Mouse (Mus musculus): ENCODE results near the gene Utf1. TPM values are rescaled to one million over a fixed set of nuclear protein-coding genes. Genes with fewer than 3 reads are reported as not detected.

Utf1 gene
- polyA plus RNA-seq, 1 experiment from 2014 or later = 0.13 TPM

DNA sequence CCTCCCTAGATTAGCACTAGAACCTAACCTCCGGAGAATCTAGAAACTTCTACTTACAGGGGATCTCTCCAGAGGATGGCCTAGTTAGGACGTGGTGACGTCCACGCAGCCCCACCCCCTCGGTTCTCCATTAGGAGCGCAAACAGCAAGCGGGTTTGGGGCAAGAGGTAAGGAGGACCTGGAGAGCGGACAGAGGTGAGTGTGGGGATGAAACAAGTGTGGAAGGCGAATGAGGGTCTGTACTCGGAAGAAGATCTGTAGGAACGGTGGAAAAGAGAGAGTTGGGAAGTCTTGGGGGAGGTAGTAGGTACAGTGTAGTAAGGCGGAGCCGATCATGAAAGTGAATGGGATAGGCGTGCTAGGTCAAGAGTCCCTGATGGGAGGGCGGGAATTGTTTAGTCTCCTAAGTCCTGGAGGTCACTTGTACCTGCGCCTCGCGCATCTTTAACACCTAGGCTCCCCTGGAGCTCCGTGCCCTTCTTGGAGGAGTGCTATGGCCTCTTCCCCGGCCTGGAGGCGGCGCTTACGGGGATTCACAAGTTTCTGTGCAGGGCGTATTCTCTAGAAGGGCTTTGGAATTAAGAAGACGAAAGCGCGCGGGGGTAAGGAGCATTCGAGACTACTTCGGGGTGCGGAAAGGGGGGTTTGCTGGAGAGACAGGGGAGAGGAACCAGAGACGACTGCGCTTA, 6.8 kb downstream of the Utf1 start:
- Histone ChIP-seq H3K4me2 (ENCODE audit: low read depth, low read length) (peak overlapping the region; percentile 96), H3K9ac (ENCODE audit: low read length) (peak overlapping the region; percentile 69), H3K4me1 (replicated peaks; ENCODE audit: control insufficient read depth, insufficient read depth, low read length) (peaks cover 9% of the 10 kb centered on the region; the same call in 1 of the 2 replicates), H3K27ac (ENCODE audit: low read length) (peak overlapping the region; percentile 63), H3K27me3 (ENCODE audit: control insufficient read depth, insufficient read depth, low read depth, low read length) (peaks cover 24% of the 10 kb centered on the region), H3K36me3 (ENCODE audit: control insufficient read depth, insufficient read depth, low read length) (no peaks in the 10 kb centered on the region), H3K4me3 (ENCODE audit: low read length) (peak overlapping the region; percentile 72), H3K9me3 (ENCODE audit: control insufficient read depth, low read length) (no peaks in the 10 kb centered on the region)
- ATAC-seq (ENCODE audit: low read depth) = peak; percentile 82
- WGBS = under 1% methylated on average over 33 of the region's 33 CpGs

DNA sequence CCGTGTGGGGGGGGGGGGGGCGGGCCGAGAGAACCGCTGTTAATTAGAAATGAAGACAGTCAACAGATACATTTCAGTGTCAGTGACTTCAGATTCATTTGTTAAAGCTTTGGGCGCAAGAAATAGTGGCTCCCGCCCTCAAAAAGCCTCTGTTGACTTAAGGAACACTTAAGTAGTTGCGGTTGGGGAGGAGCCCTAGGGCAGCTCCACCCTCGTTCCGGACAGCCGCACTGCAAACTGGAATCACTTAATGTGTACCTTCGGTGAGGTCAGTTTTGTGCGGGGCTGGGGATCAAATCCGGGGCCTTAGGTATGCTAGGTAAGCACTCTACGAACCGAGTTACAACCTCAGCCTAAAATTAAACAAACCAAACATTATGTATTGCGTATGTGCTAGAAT, 7.5 kb downstream of the Utf1 start:
- ATAC-seq (ENCODE audit: low read depth) = peak; percentile 64

DNA sequence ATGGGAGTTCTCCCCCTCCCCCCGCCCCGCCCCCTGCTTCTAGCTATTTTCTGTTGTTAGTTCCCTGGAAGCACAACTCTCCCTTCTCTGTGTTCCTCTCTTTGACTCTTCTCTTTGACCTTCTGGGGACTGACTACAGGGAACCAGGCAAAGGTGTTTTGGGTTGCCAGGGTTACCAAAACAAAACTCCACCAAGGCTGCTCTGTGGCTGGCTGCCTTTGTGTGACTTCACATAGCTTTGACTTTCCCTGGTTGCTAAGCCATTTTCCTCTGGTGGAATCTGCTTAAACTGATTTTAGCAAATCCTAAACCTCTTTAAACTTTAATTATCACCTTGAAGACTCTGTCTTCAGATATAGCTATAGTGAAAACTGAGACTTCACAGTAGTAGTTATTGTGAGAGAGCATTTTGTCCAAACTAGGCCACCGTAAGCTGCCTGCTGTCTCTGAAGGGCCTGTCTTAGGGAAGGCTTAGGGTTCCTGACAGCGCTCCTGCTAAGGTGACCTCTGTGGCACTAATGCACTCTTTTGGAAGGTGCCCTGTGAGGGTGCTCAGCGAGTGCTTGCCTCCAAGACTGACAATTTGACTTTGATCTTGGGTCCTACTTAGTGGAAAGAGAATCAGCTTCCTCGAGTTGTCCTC, 8.5 kb downstream of the Utf1 start:
- Histone ChIP-seq H3K4me3 (ENCODE audit: low read length) (no peak overlapping the region), H3K9ac (ENCODE audit: low read length) (no peak overlapping the region), H3K27ac (ENCODE audit: low read length) (no peak overlapping the region), H3K36me3 (ENCODE audit: control insufficient read depth, insufficient read depth, low read length) (no peaks in the 10 kb centered on the region), H3K9me3 (ENCODE audit: control insufficient read depth, low read length) (no peaks in the 10 kb centered on the region), H3K27me3 (ENCODE audit: control insufficient read depth, insufficient read depth, low read depth, low read length) (peaks cover 9% of the 10 kb centered on the region), H3K4me2 (ENCODE audit: low read depth, low read length) (no peak overlapping the region), H3K4me1 (replicated peaks; ENCODE audit: control insufficient read depth, insufficient read depth, low read length) (peaks cover 9% of the 10 kb centered on the region; the same call in 1 of the 2 replicates)
- no peak for ATAC-seq (ENCODE audit: low read depth)
- WGBS = 61% methylated on average over 6 of the region's 6 CpGs

More for the DNA sequence above, 7.5 kb downstream of the Utf1 start:
- Histone ChIP-seq H3K4me2 (ENCODE audit: low read depth, low read length) (peak overlapping the region; percentile 96), H3K4me3 (ENCODE audit: low read length) (peak overlapping the region; percentile 72), H3K27ac (ENCODE audit: low read length) (no peak overlapping the region; the same call in 1 of the 2 replicates), H3K9me3 (ENCODE audit: control insufficient read depth, low read length) (no peaks in the 10 kb centered on the region), H3K36me3 (ENCODE audit: control insufficient read depth, insufficient read depth, low read length) (no peaks in the 10 kb centered on the region), H3K27me3 (ENCODE audit: control insufficient read depth, insufficient read depth, low read depth, low read length) (peaks cover 17% of the 10 kb centered on the region), H3K9ac (ENCODE audit: low read length) (peak overlapping the region; percentile 69), H3K4me1 (replicated peaks; ENCODE audit: control insufficient read depth, insufficient read depth, low read length) (peaks cover 9% of the 10 kb centered on the region; the same call in 1 of the 2 replicates)
- WGBS = 3% methylated on average over 14 of the region's 16 CpGs

DNA sequence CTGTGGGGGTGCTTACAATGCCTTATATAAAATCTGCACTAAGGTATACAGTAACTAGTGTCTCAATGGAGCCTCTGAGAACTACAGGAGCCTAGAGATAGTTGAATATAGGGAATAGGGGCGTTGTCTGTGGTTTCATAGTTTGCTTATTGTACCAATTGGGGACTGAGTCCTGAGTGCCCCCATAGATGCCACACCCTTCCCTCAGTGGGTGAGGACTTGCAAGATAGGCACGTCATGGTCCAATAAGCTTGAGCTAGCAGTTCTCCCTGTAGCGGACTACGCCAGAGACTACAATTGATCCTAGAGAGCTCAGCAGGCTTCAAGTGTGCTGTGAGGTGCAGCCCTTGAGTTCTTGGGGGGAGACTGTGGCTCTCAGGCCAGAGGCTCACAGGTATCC, 11.9 kb downstream of the Utf1 start:
- no peaks in the 10 kb centered on the region for H3K27me3 ChIP-seq (ENCODE audit: control insufficient read depth, insufficient read depth, low read depth, low read length)
- ATAC-seq (ENCODE audit: low read depth) = no peak

DNA sequence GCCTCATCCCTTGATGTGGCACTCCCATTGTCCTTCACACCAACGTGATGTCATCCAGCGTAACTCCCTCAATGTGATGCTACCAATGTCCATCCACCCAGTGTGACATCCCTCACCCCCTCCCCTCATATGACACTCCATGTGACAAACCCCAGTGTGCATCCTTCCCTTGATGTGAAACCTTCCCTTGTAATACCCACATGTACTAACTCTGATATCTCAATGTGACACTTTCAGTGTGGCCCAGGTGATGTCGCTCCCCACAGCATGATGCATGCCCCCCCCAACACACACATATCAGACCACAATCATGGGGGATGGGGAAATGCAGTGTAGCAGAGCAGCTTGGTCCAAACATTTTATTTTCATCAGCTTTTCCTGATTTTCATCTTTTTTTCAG, 13.1 kb downstream of the Utf1 start:
- no peaks in the 10 kb centered on the region for H3K36me3 ChIP-seq (ENCODE audit: control insufficient read depth, insufficient read depth, low read length)
- no peak overlapping the region for H3K27ac ChIP-seq (ENCODE audit: low read length)
- H3K9ac ChIP-seq (ENCODE audit: low read length) = no peak overlapping the region
- no peaks in the 10 kb centered on the region for H3K9me3 ChIP-seq (ENCODE audit: control insufficient read depth, low read length)
- ATAC-seq (ENCODE audit: low read depth) = no peak
- no peak overlapping the region for H3K4me3 ChIP-seq (ENCODE audit: low read length)
- WGBS = 70% methylated on average over 3 of the region's 3 CpGs
- no peak overlapping the region for H3K4me2 ChIP-seq (ENCODE audit: low read depth, low read length)
- H3K4me1 ChIP-seq (replicated peaks; ENCODE audit: control insufficient read depth, insufficient read depth, low read length) = peaks cover under 1% of the 10 kb centered on the region; the same call in 1 of the 2 replicates
- H3K27me3 ChIP-seq (ENCODE audit: control insufficient read depth, insufficient read depth, low read depth, low read length) = no peaks in the 10 kb centered on the region

More for the DNA sequence above, 11.9 kb downstream of the Utf1 start:
- Histone ChIP-seq H3K4me1 (replicated peaks; ENCODE audit: control insufficient read depth, insufficient read depth, low read length) (peaks cover 6% of the 10 kb centered on the region; the same call in 1 of the 2 replicates), H3K9ac (ENCODE audit: low read length) (no peak overlapping the region), H3K36me3 (ENCODE audit: control insufficient read depth, insufficient read depth, low read length) (no peaks in the 10 kb centered on the region), H3K9me3 (ENCODE audit: control insufficient read depth, low read length) (no peaks in the 10 kb centered on the region), H3K4me3 (ENCODE audit: low read length) (no peak overlapping the region), H3K4me2 (ENCODE audit: low read depth, low read length) (no peak overlapping the region), H3K27ac (ENCODE audit: low read length) (no peak overlapping the region)
- 84% methylated on average over 4 of the region's 4 CpGs for WGBS

DNA sequence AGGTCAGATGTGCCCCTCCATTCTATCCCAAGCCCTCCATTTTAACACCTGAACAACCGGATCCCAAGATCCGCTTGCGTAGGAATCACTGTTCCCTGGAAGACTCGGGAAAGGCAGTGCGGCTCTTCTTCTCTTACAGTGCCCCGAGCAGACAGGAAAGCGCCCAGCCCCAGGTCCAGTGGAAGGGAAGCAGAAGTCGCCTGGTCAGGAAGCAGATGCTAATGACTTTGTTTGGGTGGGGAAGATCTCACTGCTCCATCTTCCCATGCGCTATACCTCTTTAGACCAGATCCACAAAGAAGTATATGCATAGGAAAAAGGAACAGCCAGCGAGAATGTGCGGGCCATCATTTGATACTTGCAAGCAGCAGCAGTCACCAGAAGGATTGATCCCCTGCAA, 13.8 kb downstream of the Utf1 start:
- WGBS = 42% methylated on average over 11 of the region's 11 CpGs
- H3K9ac ChIP-seq (ENCODE audit: low read length) = no peak overlapping the region

DNA sequence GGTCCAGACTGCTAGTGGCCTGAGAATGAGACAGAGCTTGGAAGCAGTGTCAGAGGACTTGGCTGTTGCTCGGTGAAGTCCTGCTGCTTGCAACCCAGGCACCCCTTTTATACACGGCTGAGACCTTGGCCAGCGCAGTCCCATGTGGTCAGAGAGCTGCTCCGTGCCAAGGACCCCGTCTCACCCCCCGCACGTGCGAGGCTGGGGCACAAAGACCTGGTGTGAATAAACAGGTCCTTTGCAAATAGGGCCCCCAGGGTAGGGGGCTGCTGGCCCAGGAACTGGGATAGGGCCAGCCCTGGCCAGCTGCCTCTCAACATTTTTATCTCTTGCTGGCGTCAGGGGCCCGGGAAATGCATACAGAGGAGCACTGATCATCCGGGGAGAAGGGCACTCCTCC, 14.4 kb downstream of the Utf1 start:
- Histone ChIP-seq H3K9me3 (ENCODE audit: control insufficient read depth, low read length) (no peaks in the 10 kb centered on the region), H3K4me2 (ENCODE audit: low read depth, low read length) (no peak overlapping the region), H3K4me3 (ENCODE audit: low read length) (no peak overlapping the region), H3K27me3 (ENCODE audit: control insufficient read depth, insufficient read depth, low read depth, low read length) (no peaks in the 10 kb centered on the region), H3K36me3 (ENCODE audit: control insufficient read depth, insufficient read depth, low read length) (no peaks in the 10 kb centered on the region), H3K27ac (ENCODE audit: low read length) (no peak overlapping the region), H3K9ac (ENCODE audit: low read length) (no peak overlapping the region), H3K4me1 (replicated peaks; ENCODE audit: control insufficient read depth, insufficient read depth, low read length) (no peaks in the 10 kb centered on the region; the same call in 1 of the 2 replicates)
- WGBS = 14% methylated on average over 11 of the region's 11 CpGs
- 0 out of 2 replicates have a peak, but pooled peaks have one; percentile 13 for ATAC-seq (ENCODE audit: low read depth)

More for the DNA sequence above, 13.8 kb downstream of the Utf1 start:
- H3K27ac ChIP-seq (ENCODE audit: low read length) = no peak overlapping the region
- H3K4me2 ChIP-seq (ENCODE audit: low read depth, low read length) = no peak overlapping the region
- H3K36me3 ChIP-seq (ENCODE audit: control insufficient read depth, insufficient read depth, low read length) = no peaks in the 10 kb centered on the region
- peak; percentile 24; the same call in 1 of the 2 replicates for ATAC-seq (ENCODE audit: low read depth)
- no peaks in the 10 kb centered on the region for H3K9me3 ChIP-seq (ENCODE audit: control insufficient read depth, low read length)
- no peak overlapping the region for H3K4me3 ChIP-seq (ENCODE audit: low read length)
- no peaks in the 10 kb centered on the region; the same call in 1 of the 2 replicates for H3K4me1 ChIP-seq (replicated peaks; ENCODE audit: control insufficient read depth, insufficient read depth, low read length)
- no peaks in the 10 kb centered on the region for H3K27me3 ChIP-seq (ENCODE audit: control insufficient read depth, insufficient read depth, low read depth, low read length)

DNA sequence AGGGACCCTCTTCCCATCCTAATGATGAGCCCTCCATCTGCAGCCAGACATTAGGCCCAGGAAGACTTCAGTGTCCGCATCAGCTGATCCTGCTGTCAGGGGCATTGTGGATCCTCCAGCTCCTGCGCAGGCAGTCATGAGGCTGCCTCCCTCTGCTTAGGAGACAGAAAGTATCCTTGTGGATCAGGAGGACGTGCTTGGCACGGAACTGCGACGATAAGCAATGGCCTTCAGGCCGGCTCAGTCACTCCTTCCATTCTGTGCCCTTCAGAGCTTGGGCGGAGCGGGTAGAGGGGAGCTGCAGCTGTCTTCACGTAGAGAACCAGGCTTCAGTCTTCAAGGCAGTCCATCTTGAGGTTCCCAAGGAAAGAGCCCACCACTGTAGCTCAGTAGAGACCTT, 17.6 kb downstream of the Utf1 start:
- Histone ChIP-seq H3K27me3 (ENCODE audit: control insufficient read depth, insufficient read depth, low read depth, low read length) (no peaks in the 10 kb centered on the region), H3K4me1 (replicated peaks; ENCODE audit: control insufficient read depth, insufficient read depth, low read length) (no peaks in the 10 kb centered on the region; the same call in 1 of the 2 replicates), H3K4me3 (ENCODE audit: low read length) (no peak overlapping the region), H3K27ac (ENCODE audit: low read length) (no peak overlapping the region), H3K9ac (ENCODE audit: low read length) (no peak overlapping the region), H3K9me3 (ENCODE audit: control insufficient read depth, low read length) (no peaks in the 10 kb centered on the region), H3K36me3 (ENCODE audit: control insufficient read depth, insufficient read depth, low read length) (no peaks in the 10 kb centered on the region), H3K4me2 (ENCODE audit: low read depth, low read length) (no peak overlapping the region)
- WGBS = 85% methylated on average over 10 of the region's 10 CpGs
- ATAC-seq (ENCODE audit: low read depth) = no peak

DNA sequence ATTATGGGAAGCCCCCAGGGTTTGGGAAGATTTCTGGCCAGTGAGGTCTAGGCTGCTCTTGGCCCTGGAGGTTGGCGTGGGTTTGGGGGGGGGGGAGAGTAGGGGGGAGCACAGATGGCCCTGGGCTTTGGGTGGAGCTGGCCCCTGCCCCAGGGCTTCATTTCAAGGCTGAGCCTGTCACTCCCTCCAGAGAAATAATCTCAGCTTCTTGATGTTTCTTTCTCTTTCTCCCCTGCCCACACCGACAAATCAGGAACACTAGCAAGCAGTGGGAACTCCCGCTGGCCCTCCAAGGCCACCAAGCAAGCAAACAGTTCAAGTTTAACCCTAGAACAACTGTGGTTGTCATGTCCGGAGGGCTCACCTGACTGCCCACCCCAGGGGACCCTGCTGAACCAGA, 20.2 kb downstream of the Utf1 start:
- 56% methylated on average over 4 of the region's 4 CpGs for WGBS
- ATAC-seq (ENCODE audit: low read depth) = no peak
- H3K4me3 ChIP-seq (ENCODE audit: low read length) = no peak overlapping the region
- no peak overlapping the region for H3K9ac ChIP-seq (ENCODE audit: low read length)
- H3K36me3 ChIP-seq (ENCODE audit: control insufficient read depth, insufficient read depth, low read length) = no peaks in the 10 kb centered on the region
- H3K27ac ChIP-seq (ENCODE audit: low read length) = no peak overlapping the region
- H3K4me2 ChIP-seq (ENCODE audit: low read depth, low read length) = no peak overlapping the region
- H3K4me1 ChIP-seq (replicated peaks; ENCODE audit: control insufficient read depth, insufficient read depth, low read length) = no peaks in the 10 kb centered on the region
- no peaks in the 10 kb centered on the region for H3K9me3 ChIP-seq (ENCODE audit: control insufficient read depth, low read length)
- peaks cover 2% of the 10 kb centered on the region; the same call in 1 of the 2 replicates for H3K27me3 ChIP-seq (ENCODE audit: control insufficient read depth, insufficient read depth, low read depth, low read length)

Measured in lung, embryonic 16.5 days (tissue).